8 mouse cellular contexts compared by ENCODE assay signal in genomic region chr7:24254633-24255474, GRCm38 (mm10). TPM values are rescaled to one million over a fixed set of nuclear protein-coding genes. Genes with fewer than 3 reads are reported as not detected.
DNase-seq lines count a peak whose midpoint lies in the region; ATAC-seq and TF ChIP-seq lines count a peak whose summit lies in the region.

Gene Zfp108 (plus strand): TSS chr7:24254794.

- DNase-seq in Patski (ENCODE audit: low read depth, low spot score): peak; percentile 34
- DNase-seq in cerebellum, adult 9-11 months: peak; percentile 92
- DNase-seq in frontal cortex, postnatal 14 days (ENCODE audit: low spot score in 2 of 2): peak; percentile 76 to 78
- DNase-seq in layer of hippocampus, postnatal 10 days (ENCODE audit: low spot score in 2 of 2): peak; percentile 78 to 83
- DNase-seq in lung, postnatal 0 days (ENCODE audit: low spot score): peak; percentile 93
- peak; percentile 72 for DNase-seq in ovary, postnatal 36 days (ENCODE audit: low spot score)
- DNase-seq in urinary bladder, adult 2 months (ENCODE audit: low spot score): peak; percentile 50

- H3K27ac ChIP-seq in hindbrain, embryonic 12.5 days: peak within 1 kb of the TSS; percentile 49; the same call in 1 of the 2 replicates
- H3K27ac ChIP-seq in lung, postnatal 0 days (ENCODE audit: low read length): peak within 1 kb of the TSS; percentile 12; the same call in 1 of the 2 replicates

- H3K9ac ChIP-seq in hindbrain, embryonic 12.5 days: peak within 1 kb of the TSS; percentile 68
- peak within 1 kb of the TSS; percentile 60; the same call in 1 of the 2 replicates for H3K9ac ChIP-seq in lung, postnatal 0 days (replicated peaks; ENCODE audit: low read depth)

- no peak for TF ChIP-seq EP300 in lung, postnatal 0 days (IDR thresholded peaks at IDR 0.05)

- ATAC-seq in Patski: peak; percentile 95
- ATAC-seq in hindbrain, embryonic 12.5 days (ENCODE audit: low FRiP score): peak; percentile 89
- peak; percentile 96 for ATAC-seq in lung, postnatal 0 days

- H3K4me2 ChIP-seq in hindbrain, embryonic 12.5 days (replicated peaks): peak within 1 kb of the TSS; percentile 65
- H3K4me2 ChIP-seq in lung, postnatal 0 days (replicated peaks; ENCODE audit: low read depth, low read length): peak within 1 kb of the TSS; percentile 65

- peaks cover 3% of the 10 kb centered on the region; the same call in 1 of the 2 replicates for H3K36me3 ChIP-seq in hindbrain, embryonic 12.5 days
- H3K36me3 ChIP-seq in lung, postnatal 0 days (ENCODE audit: insufficient read depth, low read length): no peaks in the 10 kb centered on the region

- no peak for TF ChIP-seq CTCF in Patski (IDR thresholded peaks at IDR 0.05)
- TF ChIP-seq CTCF in lung, postnatal 0 days (IDR thresholded peaks at IDR 0.05): no peak

- peaks cover 12% of the 10 kb centered on the region for H3K4me1 ChIP-seq in hindbrain, embryonic 12.5 days
- H3K4me1 ChIP-seq in lung, postnatal 0 days (ENCODE audit: insufficient read depth, low read depth, low read length): no peaks in the 10 kb centered on the region; the same call in 1 of the 2 replicates

- peak within 1 kb of the TSS; percentile 49 for H3K4me3 ChIP-seq in hindbrain, embryonic 12.5 days
- H3K4me3 ChIP-seq in lung, postnatal 0 days (ENCODE audit: low read depth, low read length): peak within 1 kb of the TSS; percentile 48

- H3K9me3 ChIP-seq in hindbrain, embryonic 12.5 days (replicated peaks): no peaks in the 10 kb centered on the region
- H3K9me3 ChIP-seq in lung, postnatal 0 days (ENCODE audit: low read length): no peaks in the 10 kb centered on the region

- CTCF ChIA-PET in Patski (lab: Charles Lee): interaction anchor here (0.6 to 1.6 kb wide), 8 partner anchors 9 to 33 kb away, joined by 3 to 5 read pairs (median 3); partner anchors contain the start of gene Zfp93

- WGBS in hindbrain, embryonic 12.5 days: 21% methylated on average over 21 of the region's 21 CpGs
- WGBS in lung, postnatal 0 days: 19% methylated on average over 21 of the region's 21 CpGs

- H3K27me3 ChIP-seq in Patski: no peaks in the 10 kb centered on the region
- H3K27me3 ChIP-seq in hindbrain, embryonic 12.5 days: no peaks in the 10 kb centered on the region
- no peaks in the 10 kb centered on the region for H3K27me3 ChIP-seq in lung, postnatal 0 days (replicated peaks; ENCODE audit: insufficient read depth, low read length)

- in situ Hi-C loops in Patski (cut with MboI; ENCODE audit: low pct_unique_long_range_greater_than_20kb): no loop called here

- POLR2A ChIA-PET in Patski (lab: Charles Lee): interaction anchor here (0.6 to 0.7 kb wide), 2 partner anchors 15 to 48 kb away, joined by 3 read pairs; no protein-coding TSS in a partner anchor

RNA-seq across cellular contexts. Expression of gene Zfp108, which starts in this region (rescaled TPM):
- polyA plus RNA-seq in Patski (2021): 4.6 TPM
- polyA plus RNA-seq in hindbrain, embryonic 12.5 days (2016; fragmentation: Nextera tagmentation; extraction: Ambion mirVana): 4.4 and 5.4 TPM in 2 replicates
- total RNA-seq in layer of hippocampus, postnatal 10 days (2021): 1 to 10 TPM; 5.0 to 6.3 TPM
- 2.2 and 2.4 TPM in 2 replicates for polyA plus RNA-seq in lung, postnatal 0 days (2015; fragmentation: Nextera tagmentation; extraction: Ambion mirVana)
- polyA plus RNA-seq in urinary bladder, adult 2 months (2012; rRNA removed): 3.1 TPM in 2 replicates

Comparison
In these comparisons a context has a peak if more than half of its experiments do, and no peak if none do; other contexts are left out.
1. Peak in every context shown above with its lines: DNase-seq, ATAC-seq, H3K4me3 ChIP-seq and H3K27ac ChIP-seq.
2. DNase-seq: peak in every context shown above with its lines; median percentile 93 in lung, postnatal 0 days; 92 in cerebellum, adult 9-11 months; 80 in layer of hippocampus, postnatal 10 days; 77 in frontal cortex, postnatal 14 days; 72 in ovary, postnatal 36 days; 50 in urinary bladder, adult 2 months; 34 in Patski.